Mouse (Mus musculus) mouse embryonic stem cell (cell line): ENCODE measurements around the gene Ergic1.

Experiments
- in situ Hi-C, 2 experiments: fragments of 300-500 bp; cut with MboI; formaldehyde crosslinking; loops; 1 replicate in 1 of 2; 3 replicates in 1 of 2; pipeline ENCODE4 v1.14.3; 2019 to 2020; ENCODE audit warnings: low sequenced_read_pairs in 2 of 2, low pct_unique_long_range_greater_than_20kb in 1 of 2, mixed read lengths in 1 of 2; ENCODE audit not compliant: unreplicated experiment in 1 of 2

Gene Ergic1

GRCm38 (mm10) chr17:26592510-26592909 is 31.2 kb downstream of the Ergic1 start:
- in situ Hi-C loops: no loop called here

- in situ Hi-C loops: no loop called here
These were observed 31.9 kb downstream of the Ergic1 start for GRCm38 (mm10) chr17:26593199-26593598.

- in situ Hi-C loops: no loop called here
These were observed 32.9 kb downstream of the Ergic1 start for GRCm38 (mm10) chr17:26594171-26594570.

- in situ Hi-C loops: no loop called here
These were observed 33.7 kb downstream of the Ergic1 start for GRCm38 (mm10) chr17:26594958-26595357.

GRCm38 (mm10) chr17:26595448-26596167 is 34.3 kb downstream of the Ergic1 start:
- in situ Hi-C loops: no loop called here

- in situ Hi-C loops: no loop called here
These were observed 34.9 kb downstream of the Ergic1 start for GRCm38 (mm10) chr17:26596168-26596658.

GRCm38 (mm10) chr17:26596856-26597481 is 35.7 kb downstream of the Ergic1 start:
- in situ Hi-C loops: no loop called here

- in situ Hi-C loops: no loop called here
These were observed 37.6 kb downstream of the Ergic1 start for GRCm38 (mm10) chr17:26598845-26599244.

GRCm38 (mm10) chr17:26600913-26601447 is 39.7 kb downstream of the Ergic1 start:
- in situ Hi-C loops: no loop called here

- in situ Hi-C loops: no loop called here
These were observed 40.2 kb downstream of the Ergic1 start for GRCm38 (mm10) chr17:26601514-26601913.

GRCm38 (mm10) chr17:26601926-26602325 is 40.6 kb downstream of the Ergic1 start:
- in situ Hi-C loops: no loop called here

- in situ Hi-C loops: no loop called here
These were observed 41.1 kb downstream of the Ergic1 start for GRCm38 (mm10) chr17:26602371-26602885.

- in situ Hi-C loops: no loop called here
These were observed 42.0 kb downstream of the Ergic1 start for GRCm38 (mm10) chr17:26603311-26603710.

- in situ Hi-C loops: no loop called here
These were observed 44.3 kb downstream of the Ergic1 start for GRCm38 (mm10) chr17:26605636-26606035.

- in situ Hi-C loops: no loop called here
These were observed 45.2 kb downstream of the Ergic1 start for GRCm38 (mm10) chr17:26606516-26606915.

- in situ Hi-C loops: no loop called here
These were observed 47.1 kb downstream of the Ergic1 start for GRCm38 (mm10) chr17:26608348-26608747.

GRCm38 (mm10) chr17:26608877-26609276 is 47.6 kb downstream of the Ergic1 start:
- in situ Hi-C loops: no loop called here

GRCm38 (mm10) chr17:26609820-26610219 is 48.5 kb downstream of the Ergic1 start:
- in situ Hi-C loops: no loop called here

GRCm38 (mm10) chr17:26611328-26611727 is 50.0 kb downstream of the Ergic1 start:
- in situ Hi-C loops: no loop called here
